Mouse (Mus musculus) cerebellum, postnatal 14 days (tissue): ENCODE results near the gene Upk3b.

Source experiments
- DNase-seq, 2 experiments: peaks; one replicate each; pipeline ENCODE4 v3.0.0; 2021; ENCODE audit warnings: mixed read lengths in 2 of 2

The Upk3b gene

GRCm38 (mm10) chr5:136038258-136039214 is at the start of gene Upk3b:
TSS of gene Upk3b (plus strand) at chr5:136038496.
- no peak for DNase-seq

- no peak for DNase-seq
These were observed 47.7 kb upstream of the Upk3b start for GRCm38 (mm10) chr5:135990601-135991000.

- no peak for DNase-seq
These were observed 44.8 kb upstream of the Upk3b start for GRCm38 (mm10) chr5:135993381-135993965.

- peak in 1 of 2 experiments; percentile 22 for DNase-seq
These were observed 44.0 kb upstream of the Upk3b start for GRCm38 (mm10) chr5:135994335-135994724.

- peak; percentile 92 to 94 for DNase-seq
These were observed 43.3 kb upstream of the Upk3b start, which contains the start of gene Dtx2 for GRCm38 (mm10) chr5:135994725-135995687. TSS of gene Dtx2 (plus strand) at chr5:135994800.

- DNase-seq = no peak
These were observed 42.1 kb upstream of the Upk3b start for GRCm38 (mm10) chr5:135996162-135996561.

- DNase-seq = no peak
These were observed 37.1 kb upstream of the Upk3b start for GRCm38 (mm10) chr5:136001222-136001621.

GRCm38 (mm10) chr5:136002325-136002724 is 36.0 kb upstream of the Upk3b start:
- no peak for DNase-seq

- no peak for DNase-seq
These were observed 35.5 kb upstream of the Upk3b start for GRCm38 (mm10) chr5:136002751-136003151.

GRCm38 (mm10) chr5:136004537-136004936 is 33.8 kb upstream of the Upk3b start:
- DNase-seq = no peak

GRCm38 (mm10) chr5:136007745-136008144 is 30.6 kb upstream of the Upk3b start:
- no peak for DNase-seq

- no peak for DNase-seq
These were observed 23.4 kb upstream of the Upk3b start for GRCm38 (mm10) chr5:136014877-136015276.

GRCm38 (mm10) chr5:136015586-136015985 is 22.7 kb upstream of the Upk3b start:
- no peak for DNase-seq

GRCm38 (mm10) chr5:136016014-136016876 is 22.1 kb upstream of the Upk3b start:
- peak; percentile 37 to 52 for DNase-seq

GRCm38 (mm10) chr5:136017262-136017661 is 21.0 kb upstream of the Upk3b start:
- no peak for DNase-seq

- DNase-seq = no peak
These were observed 19.6 kb upstream of the Upk3b start for GRCm38 (mm10) chr5:136018726-136019125.

GRCm38 (mm10) chr5:136019907-136020306 is 18.4 kb upstream of the Upk3b start:
- DNase-seq = no peak

- peak; percentile 62 to 63 for DNase-seq
These were observed 12.6 kb upstream of the Upk3b start for GRCm38 (mm10) chr5:136025712-136026111.

GRCm38 (mm10) chr5:136026859-136027258 is 11.4 kb upstream of the Upk3b start:
- DNase-seq = no peak

GRCm38 (mm10) chr5:136027612-136028311 is 10.5 kb upstream of the Upk3b start:
- no peak for DNase-seq

- DNase-seq = no peak
These were observed 3.4 kb upstream of the Upk3b start for GRCm38 (mm10) chr5:136034868-136035267.
